Mouse (Mus musculus) E14TG2a.4 (cell line): ENCODE results near the gene Rsph3b.
"Not testable (repeated sequence)": the region's sequence is repeated elsewhere in the genome, so short reads cannot be mapped to it uniquely, and the experiment has no call there.

Experiments
- CTCF ChIP-seq: conservative IDR thresholded peaks from 2 replicates; pipeline ENCODE4 v1.5.1; 2014; ENCODE audit warnings: low read length
- POU5F1 ChIP-seq: IDR thresholded peaks from 2 replicates; pipeline ENCODE4 v1.6.1; 2014; ENCODE audit warnings: low read length, borderline replicate concordance

DNA sequence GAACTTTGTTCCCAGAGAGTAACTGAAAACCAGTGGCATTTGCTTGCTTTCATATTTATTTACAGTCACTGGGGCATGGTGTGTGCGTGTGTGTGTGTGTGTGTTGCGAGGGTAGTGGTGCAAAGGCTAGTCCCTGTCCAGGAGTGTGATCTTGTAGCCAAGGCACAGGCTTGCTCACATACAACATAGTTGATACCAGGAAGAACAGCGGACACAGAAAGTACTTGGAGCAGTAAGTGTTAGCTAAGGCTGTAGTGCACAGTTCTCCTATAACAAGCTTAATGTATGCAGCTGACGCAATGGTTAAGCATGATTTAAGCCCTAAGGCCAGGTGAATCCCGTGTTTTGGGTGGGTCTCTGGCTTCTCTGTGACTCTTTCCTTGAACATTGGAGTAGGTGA is 30.9 kb upstream of the Rsph3b start:
- not testable (repeated sequence) for TF ChIP-seq CTCF, POU5F1
